Mouse (Mus musculus) adrenal gland, postnatal 36 days (tissue): Measurements from ENCODE around the gene Gm45783. TPM values are rescaled to one million over a fixed set of nuclear protein-coding genes. Genes with fewer than 3 reads are reported as not detected.
"Not testable (repeated sequence)": the region's sequence is repeated elsewhere in the genome, so short reads cannot be mapped to it uniquely, and the experiment has no call there.

Experiments used
- DNase-seq, 2 experiments: peaks; one replicate each; pipeline ENCODE4 v3.0.0; 2021; ENCODE audit warnings: mixed read lengths in 1 of 2
- long read RNA-seq, 2 experiments: library from polyadenylated mRNA; stranded (forward); transcript quantifications; one replicate each; pipeline ENCODE4 v2.0.0; 2021; ENCODE audit warnings: borderline sequencing depth in 2 of 2
- microRNA-seq: library from miRNA; unstranded; fragments of <30 nt; microRNA quantifications from one replicate; pipeline ENCODE4 v1.2.0, GENCODE M21; 2021
- total RNA-seq, 2 experiments: library from RNA; stranded (reverse); gene quantifications; 2 replicates each; pipeline ENCODE4 v1.2.3; 2021

Gene Gm45783
- total RNA-seq, result 1 to 10 TPM in 1 of 2 experiments, not detected in 1; 1.8 TPM
- long read RNA-seq, experiment 1, partial matches to known transcripts, result 0 of 3 reads
- long read RNA-seq, experiment 1, other reads (novel, unspliced or antisense), result 3 of 3 reads
- long read RNA-seq, experiment 2, result 0 reads

DNA sequence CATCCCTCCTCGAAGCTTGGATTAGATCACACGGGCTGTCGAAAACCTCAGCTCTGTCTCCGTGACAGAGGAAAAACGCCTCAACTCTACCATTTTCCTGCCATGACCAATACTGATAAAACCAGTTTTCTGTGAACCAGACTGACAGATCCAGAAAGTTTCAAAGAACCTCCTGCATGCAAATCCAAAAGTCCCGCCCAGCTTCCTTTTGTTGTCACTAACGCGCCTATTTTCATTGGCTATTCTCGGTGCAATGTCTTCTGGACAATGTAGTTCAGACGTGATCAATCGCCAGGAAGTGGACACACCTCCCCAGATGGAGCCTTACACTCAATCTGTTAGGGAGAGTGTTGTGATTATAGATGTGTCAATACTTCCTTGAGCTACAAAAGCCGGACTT is at the start of gene Gm45783:
TSS of gene Gm45783 (minus strand) at position 143 of the 400 bp plus-strand sequence.
- peak; percentile 19 to 27 for DNase-seq

DNA sequence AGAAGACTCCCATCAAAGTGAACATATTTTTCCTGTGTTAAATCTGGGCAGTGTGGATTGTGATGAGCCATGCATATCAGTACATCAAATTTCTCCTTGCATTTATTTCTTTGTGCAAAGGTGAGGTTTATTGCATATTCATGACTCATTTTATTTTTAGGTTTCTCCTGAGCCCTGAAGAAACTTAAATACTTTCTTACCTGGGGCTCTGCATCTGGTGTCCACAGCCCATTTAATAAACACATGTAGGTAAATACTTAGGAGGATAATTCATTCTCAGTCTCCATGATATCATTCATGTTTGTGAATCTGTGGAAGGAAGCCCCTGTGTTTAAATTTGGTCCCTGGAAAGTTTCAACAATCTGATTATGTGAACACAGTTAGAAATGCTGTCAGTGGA is 25.2 kb upstream of the Gm45783 start, which contains the start of gene Vmn2r31:
TSS of gene Vmn2r31 (minus strand) at position 101 of the 400 bp plus-strand sequence.
- not testable (repeated sequence) for DNase-seq

GRCm38 (mm10) chr7:7337509-7337908 is 36.9 kb downstream of the Gm45783 start, which contains the start of gene Vmn2r30:
Gene Vmn2r30 (minus strand): TSS chr7:7337609.
- DNase-seq, result not testable (repeated sequence)

- DNase-seq, result peak; percentile 50 to 60
Measured at GRCm38 (mm10) chr7:7295595-7295994, 78.8 kb downstream of the Gm45783 start.

Small RNAs within 50 kb of the gene (microRNA-seq; reads per million reads assigned to microRNA genes)
- 4.0 reads per million, percentile 11 among the genes with 10 or more reads in this experiment for gene Mir5620

Other genes with a start within 250 kb of the Gm45783 start
- gene Zfp773, start 237.8 kb downstream of the Gm45783 start, total RNA-seq, result under 1 TPM; 0.36 to 0.63 TPM
- gene Zfp418, start 203.2 kb downstream of the Gm45783 start, total RNA-seq, result 1 to 10 TPM; 1.7 to 1.8 TPM
- 1 to 10 TPM; 3.9 to 4.5 TPM for gene Zfp772, start 164.6 kb downstream of the Gm45783 start, total RNA-seq
- under 1 TPM; 0.26 to 0.43 TPM for gene Vmn2r29, start 127.2 kb downstream of the Gm45783 start, total RNA-seq
- gene Gm45844, start 96.3 kb downstream of the Gm45783 start, total RNA-seq, result 1 to 10 TPM; 2.6 to 4.0 TPM
- gene Clcn4, start 73.7 kb downstream of the Gm45783 start, total RNA-seq, result 10 to 100 TPM; 61.0 to 73.3 TPM
- under 1 TPM; 0.20 to 0.36 TPM for gene Vmn2r30, start 37.0 kb downstream of the Gm45783 start, total RNA-seq
- gene Vmn2r31, start 25.1 kb upstream of the Gm45783 start, total RNA-seq, result not detected
- gene Vmn2r32, start 105.4 kb upstream of the Gm45783 start, total RNA-seq, result not detected
- gene Vmn2r33, start 192.2 kb upstream of the Gm45783 start, total RNA-seq, result not detected